In the genomic region with DNA sequence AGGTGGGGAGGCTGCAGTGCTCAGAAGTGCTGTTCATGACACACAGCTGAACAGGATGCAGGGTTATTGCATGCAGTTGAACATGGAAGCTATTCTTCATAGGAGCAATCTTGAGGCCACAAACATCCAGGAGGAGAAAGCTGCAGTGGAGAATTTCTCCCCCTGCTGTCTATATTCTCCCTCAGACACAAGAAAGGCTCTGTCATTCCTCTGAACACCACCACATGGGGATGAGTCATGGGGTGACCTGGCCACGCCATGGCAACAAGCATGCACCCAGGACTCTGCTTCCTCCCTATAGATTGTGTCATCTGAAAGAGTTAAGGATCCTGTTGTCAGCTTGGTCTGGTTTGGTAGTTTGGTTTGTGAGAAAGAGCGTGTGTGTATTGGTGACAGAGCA, we compare ENCODE assay signal across 17 mouse cellular contexts.
DNase-seq lines count a peak whose midpoint lies in the region; ATAC-seq lines count a peak whose summit lies in the region.
"Had no signal": no experiment of that assay in that cellular context is flagged by ENCODE, and none has a peak within 500 bp of the region (broad histone marks: within the 10 kb centered on the region; RNA-seq: fewer than 3 reads in every experiment).

No protein-coding gene starts in this region.

- ATAC-seq in heart, embryonic 12.5 days (ENCODE audit: insufficient number of reproducible peaks, low FRiP score), result no peak
- ATAC-seq in heart, embryonic 11.5 days (replicated peaks; ENCODE audit: insufficient number of reproducible peaks, low FRiP score, low TSS enrichment), result no peak
- ATAC-seq in granulocyte monocyte progenitor cell, adult 5-6 weeks (replicated peaks; ENCODE audit: poor library complexity, severe bottlenecking), result peak; percentile 67
- ATAC-seq: forebrain, embryonic 15.5 days had no signal

- 64% methylated on average over 2 of the region's 2 CpGs for WGBS in heart, embryonic 12.5 days
- 66% methylated on average over 2 of the region's 2 CpGs for WGBS in heart, embryonic 11.5 days (ENCODE audit: insufficient replicate concordance)

- H3K4me3 ChIP-seq in heart, embryonic 12.5 days, result no peak overlapping the region
- no peak overlapping the region for H3K4me3 ChIP-seq in heart, embryonic 11.5 days (ENCODE audit: low read depth, low read length)
- H3K4me3 ChIP-seq: forebrain, embryonic 15.5 days; heart, embryonic 13.5 days; neural tube, embryonic 12.5 days had no signal

- H3K9me3 ChIP-seq in heart, embryonic 12.5 days (replicated peaks), result no peaks in the 10 kb centered on the region
- no peaks in the 10 kb centered on the region for H3K9me3 ChIP-seq in heart, embryonic 11.5 days (replicated peaks; ENCODE audit: control insufficient read depth, low read length)
- H3K9me3 ChIP-seq: forebrain, embryonic 15.5 days; heart, embryonic 13.5 days; neural tube, embryonic 12.5 days had no signal

- H3K9ac ChIP-seq in heart, embryonic 12.5 days, result no peak overlapping the region
- no peak overlapping the region for H3K9ac ChIP-seq in heart, embryonic 11.5 days (ENCODE audit: low read depth, low read length)
- H3K9ac ChIP-seq: forebrain, embryonic 15.5 days; heart, embryonic 13.5 days; neural tube, embryonic 12.5 days had no signal

- DNase-seq in 3134 (ENCODE audit: extremely low read depth, insufficient read length, low spot score), result peak; percentile 53
- DNase-seq in Muller cell, postnatal 12 days (ENCODE audit: inconsistent ontology term), result peak; percentile 75
- DNase-seq in ovary, postnatal 14 days (ENCODE audit: low spot score), result no peak
- DNase-seq in right cerebral cortex, adult 2 months (ENCODE audit: low spot score in 2 of 2), result no peak
- DNase-seq: adrenal gland, adult 8-10 months; cerebellum, postnatal 10 days; kidney, adult 9 months; left cerebral cortex, postnatal 4 days; lung, adult 2 months; right cerebral cortex, postnatal 25 days; thymus, postnatal 14 days had no signal

- H3K4me1 ChIP-seq in heart, embryonic 12.5 days (replicated peaks), result peaks cover 48% of the 10 kb centered on the region
- H3K4me1 ChIP-seq in heart, embryonic 11.5 days (ENCODE audit: control insufficient read depth, insufficient read depth, low read length), result peaks cover 16% of the 10 kb centered on the region; the same call in 1 of the 2 replicates

- no peak overlapping the region for H3K4me2 ChIP-seq in heart, embryonic 12.5 days
- no peak overlapping the region for H3K4me2 ChIP-seq in heart, embryonic 11.5 days
- H3K4me2 ChIP-seq: forebrain, embryonic 15.5 days; heart, embryonic 13.5 days; neural tube, embryonic 12.5 days had no signal

- H3K27me3 ChIP-seq in heart, embryonic 12.5 days (replicated peaks), result no peaks in the 10 kb centered on the region
- no peaks in the 10 kb centered on the region for H3K27me3 ChIP-seq in heart, embryonic 11.5 days (ENCODE audit: control insufficient read depth, insufficient read depth, low read length)
- H3K27me3 ChIP-seq: forebrain, embryonic 15.5 days; heart, embryonic 13.5 days; neural tube, embryonic 12.5 days had no signal

- no peaks in the 10 kb centered on the region for H3K36me3 ChIP-seq in heart, embryonic 12.5 days
- H3K36me3 ChIP-seq in heart, embryonic 11.5 days (ENCODE audit: control insufficient read depth, insufficient read depth, low read length), result no peaks in the 10 kb centered on the region
- H3K36me3 ChIP-seq: forebrain, embryonic 15.5 days; heart, embryonic 13.5 days; neural tube, embryonic 12.5 days had no signal

- 0 out of 2 replicates have a peak overlapping the region, but pooled peaks have one; percentile 8 for H3K27ac ChIP-seq in heart, embryonic 12.5 days (ENCODE audit: poor library complexity, severe bottlenecking)
- no peak overlapping the region for H3K27ac ChIP-seq in heart, embryonic 11.5 days (ENCODE audit: low read depth, low read length)
- H3K27ac ChIP-seq: forebrain, embryonic 15.5 days; heart, embryonic 13.5 days; neural tube, embryonic 12.5 days had no signal

Comparison
In these comparisons a context has a peak if more than half of its experiments do, and no peak if none do; other contexts are left out.
1. DNase-seq: peak in 3134 (single experiment) and Muller cell, postnatal 12 days (single experiment); none in ovary, postnatal 14 days (single experiment) and right cerebral cortex, adult 2 months (0 of 2).